Mouse (Mus musculus): Measurements from ENCODE around the gene Xrn2. TPM values are rescaled to one million over a fixed set of nuclear protein-coding genes. Genes with fewer than 3 reads are reported as not detected.

Xrn2 gene
- polyA plus RNA-seq (2014; fragmentation: Nextera tagmentation; extraction: Ambion mirVana) = 108 and 110 TPM in 2 replicates

GRCm38 (mm10) chr2:147012623-147013184 is at the start of gene Xrn2:
Xrn2 (plus strand) TSS chr2:147012996.
- H3K9ac ChIP-seq (ENCODE audit: low read length) = peak within 1 kb of the TSS; percentile 88
- peak; percentile 96 for DNase-seq (ENCODE audit: low spot score)
- no peaks in the 10 kb centered on the region for H3K27me3 ChIP-seq (ENCODE audit: control insufficient read depth, insufficient read depth, low read length)
- peak within 1 kb of the TSS; percentile 59 for H3K4me3 ChIP-seq (ENCODE audit: low read depth, low read length)
- H3K4me1 ChIP-seq (ENCODE audit: control insufficient read depth, insufficient read depth, low read length) = 0 out of 2 replicates have a peak, but pooled peaks cover 4% of the 10 kb centered on the region
- WGBS = 1% methylated on average over 37 of the region's 37 CpGs
- ATAC-seq (ENCODE audit: insufficient read depth, low FRiP score, low TSS enrichment) = peak; percentile 97
- H3K36me3 ChIP-seq (ENCODE audit: control insufficient read depth, insufficient read depth, low read length) = no peaks in the 10 kb centered on the region; the same call in 1 of the 2 replicates
- H3K27ac ChIP-seq (ENCODE audit: low read depth, low read length) = peak within 1 kb of the TSS; percentile 97
- H3K9me3 ChIP-seq (ENCODE audit: control insufficient read depth, low read length) = no peaks in the 10 kb centered on the region
- peak within 1 kb of the TSS; percentile 69 for H3K4me2 ChIP-seq (ENCODE audit: low read depth)

- H3K27ac ChIP-seq (ENCODE audit: low read depth, low read length) = no peak overlapping the region
- no peaks in the 10 kb centered on the region for H3K9me3 ChIP-seq (ENCODE audit: control insufficient read depth, low read length)
- WGBS = 81% methylated on average over 3 of the region's 3 CpGs
- no peak for ATAC-seq (ENCODE audit: insufficient read depth, low FRiP score, low TSS enrichment)
- H3K36me3 ChIP-seq (ENCODE audit: control insufficient read depth, insufficient read depth, low read length) = no peaks in the 10 kb centered on the region
- H3K27me3 ChIP-seq (ENCODE audit: control insufficient read depth, insufficient read depth, low read length) = no peaks in the 10 kb centered on the region
- H3K9ac ChIP-seq (ENCODE audit: low read length) = no peak overlapping the region
- no peak overlapping the region for H3K4me3 ChIP-seq (ENCODE audit: low read depth, low read length)
- no peak for DNase-seq (ENCODE audit: low spot score)
- H3K4me2 ChIP-seq (ENCODE audit: low read depth) = no peak overlapping the region
- H3K4me1 ChIP-seq (ENCODE audit: control insufficient read depth, insufficient read depth, low read length) = no peaks in the 10 kb centered on the region
Observed at GRCm38 (mm10) chr2:146975024-146975423, 37.8 kb upstream of the Xrn2 start.

GRCm38 (mm10) chr2:146975453-146976028 is 37.3 kb upstream of the Xrn2 start:
- ATAC-seq (ENCODE audit: insufficient read depth, low FRiP score, low TSS enrichment) (no peak), DNase-seq (ENCODE audit: low spot score) (no peak)
- Histone ChIP-seq H3K27me3 (ENCODE audit: control insufficient read depth, insufficient read depth, low read length) (no peaks in the 10 kb centered on the region), H3K4me2 (ENCODE audit: low read depth) (no peak overlapping the region), H3K4me3 (ENCODE audit: low read depth, low read length) (no peak overlapping the region), H3K9ac (ENCODE audit: low read length) (no peak overlapping the region), H3K9me3 (ENCODE audit: control insufficient read depth, low read length) (no peaks in the 10 kb centered on the region), H3K27ac (ENCODE audit: low read depth, low read length) (no peak overlapping the region), H3K4me1 (ENCODE audit: control insufficient read depth, insufficient read depth, low read length) (no peaks in the 10 kb centered on the region), H3K36me3 (ENCODE audit: control insufficient read depth, insufficient read depth, low read length) (no peaks in the 10 kb centered on the region)
- 72% methylated on average over 3 of the region's 3 CpGs for WGBS

GRCm38 (mm10) chr2:146982786-146983185 is 30.0 kb upstream of the Xrn2 start:
- no peak for ATAC-seq (ENCODE audit: insufficient read depth, low FRiP score, low TSS enrichment)
- no peaks in the 10 kb centered on the region for H3K9me3 ChIP-seq (ENCODE audit: control insufficient read depth, low read length)
- H3K27ac ChIP-seq (ENCODE audit: low read depth, low read length) = no peak overlapping the region
- H3K4me3 ChIP-seq (ENCODE audit: low read depth, low read length) = no peak overlapping the region
- no peaks in the 10 kb centered on the region for H3K36me3 ChIP-seq (ENCODE audit: control insufficient read depth, insufficient read depth, low read length)
- no peaks in the 10 kb centered on the region for H3K4me1 ChIP-seq (ENCODE audit: control insufficient read depth, insufficient read depth, low read length)
- H3K27me3 ChIP-seq (ENCODE audit: control insufficient read depth, insufficient read depth, low read length) = no peaks in the 10 kb centered on the region
- H3K9ac ChIP-seq (ENCODE audit: low read length) = no peak overlapping the region
- WGBS = 97% methylated on average over 2 of the region's 2 CpGs
- no peak for DNase-seq (ENCODE audit: low spot score)
- H3K4me2 ChIP-seq (ENCODE audit: low read depth) = no peak overlapping the region

GRCm38 (mm10) chr2:146984831-146985230 is 28.0 kb upstream of the Xrn2 start:
- Histone ChIP-seq H3K27me3 (ENCODE audit: control insufficient read depth, insufficient read depth, low read length) (no peaks in the 10 kb centered on the region), H3K36me3 (ENCODE audit: control insufficient read depth, insufficient read depth, low read length) (no peaks in the 10 kb centered on the region), H3K4me3 (ENCODE audit: low read depth, low read length) (no peak overlapping the region), H3K9ac (ENCODE audit: low read length) (no peak overlapping the region), H3K4me2 (ENCODE audit: low read depth) (no peak overlapping the region), H3K27ac (ENCODE audit: low read depth, low read length) (no peak overlapping the region), H3K9me3 (ENCODE audit: control insufficient read depth, low read length) (no peaks in the 10 kb centered on the region), H3K4me1 (ENCODE audit: control insufficient read depth, insufficient read depth, low read length) (no peaks in the 10 kb centered on the region)
- 98% methylated on average over 2 of the region's 2 CpGs for WGBS
- DNase-seq (ENCODE audit: low spot score) (no peak), ATAC-seq (ENCODE audit: insufficient read depth, low FRiP score, low TSS enrichment) (no peak)

GRCm38 (mm10) chr2:146985807-146986206 is 27.0 kb upstream of the Xrn2 start:
- no peaks in the 10 kb centered on the region for H3K36me3 ChIP-seq (ENCODE audit: control insufficient read depth, insufficient read depth, low read length)
- ATAC-seq (ENCODE audit: insufficient read depth, low FRiP score, low TSS enrichment) = no peak
- H3K27ac ChIP-seq (ENCODE audit: low read depth, low read length) = no peak overlapping the region
- WGBS = 74% methylated on average over 1 of the region's 1 CpGs
- no peaks in the 10 kb centered on the region for H3K4me1 ChIP-seq (ENCODE audit: control insufficient read depth, insufficient read depth, low read length)
- no peaks in the 10 kb centered on the region for H3K27me3 ChIP-seq (ENCODE audit: control insufficient read depth, insufficient read depth, low read length)
- H3K4me3 ChIP-seq (ENCODE audit: low read depth, low read length) = no peak overlapping the region
- no peaks in the 10 kb centered on the region for H3K9me3 ChIP-seq (ENCODE audit: control insufficient read depth, low read length)
- no peak overlapping the region for H3K9ac ChIP-seq (ENCODE audit: low read length)
- no peak for DNase-seq (ENCODE audit: low spot score)
- H3K4me2 ChIP-seq (ENCODE audit: low read depth) = no peak overlapping the region

- H3K4me1 ChIP-seq (ENCODE audit: control insufficient read depth, insufficient read depth, low read length) = no peaks in the 10 kb centered on the region
Observed at GRCm38 (mm10) chr2:146986429-146986828, 26.4 kb upstream of the Xrn2 start.

GRCm38 (mm10) chr2:147007265-147007664 is 5.5 kb upstream of the Xrn2 start:
- ATAC-seq (ENCODE audit: insufficient read depth, low FRiP score, low TSS enrichment) = no peak
- no peak for DNase-seq (ENCODE audit: low spot score)
- no peaks in the 10 kb centered on the region for H3K27me3 ChIP-seq (ENCODE audit: control insufficient read depth, insufficient read depth, low read length)
- WGBS = 96% methylated on average over 2 of the region's 2 CpGs
- no peak overlapping the region for H3K27ac ChIP-seq (ENCODE audit: low read depth, low read length)
- H3K36me3 ChIP-seq (ENCODE audit: control insufficient read depth, insufficient read depth, low read length) = no peaks in the 10 kb centered on the region
- 0 out of 2 replicates have a peak, but pooled peaks cover 4% of the 10 kb centered on the region for H3K4me1 ChIP-seq (ENCODE audit: control insufficient read depth, insufficient read depth, low read length)
- no peak overlapping the region for H3K4me2 ChIP-seq (ENCODE audit: low read depth)
- no peak overlapping the region for H3K4me3 ChIP-seq (ENCODE audit: low read depth, low read length)
- H3K9ac ChIP-seq (ENCODE audit: low read length) = no peak overlapping the region
- H3K9me3 ChIP-seq (ENCODE audit: control insufficient read depth, low read length) = no peaks in the 10 kb centered on the region

More at GRCm38 (mm10) chr2:146986429-146986828, 26.4 kb upstream of the Xrn2 start:
- Histone ChIP-seq H3K27ac (ENCODE audit: low read depth, low read length) (no peak overlapping the region), H3K36me3 (ENCODE audit: control insufficient read depth, insufficient read depth, low read length) (no peaks in the 10 kb centered on the region), H3K4me2 (ENCODE audit: low read depth) (no peak overlapping the region), H3K4me3 (ENCODE audit: low read depth, low read length) (no peak overlapping the region), H3K27me3 (ENCODE audit: control insufficient read depth, insufficient read depth, low read length) (no peaks in the 10 kb centered on the region), H3K9me3 (ENCODE audit: control insufficient read depth, low read length) (no peaks in the 10 kb centered on the region), H3K9ac (ENCODE audit: low read length) (no peak overlapping the region)
- ATAC-seq (ENCODE audit: insufficient read depth, low FRiP score, low TSS enrichment) (no peak), DNase-seq (ENCODE audit: low spot score) (no peak)

- Histone ChIP-seq H3K9me3 (ENCODE audit: control insufficient read depth, low read length) (no peaks in the 10 kb centered on the region), H3K4me2 (ENCODE audit: low read depth) (no peak overlapping the region), H3K27ac (ENCODE audit: low read depth, low read length) (no peak overlapping the region), H3K9ac (ENCODE audit: low read length) (no peak overlapping the region), H3K36me3 (ENCODE audit: control insufficient read depth, insufficient read depth, low read length) (no peaks in the 10 kb centered on the region), H3K27me3 (ENCODE audit: control insufficient read depth, insufficient read depth, low read length) (no peaks in the 10 kb centered on the region), H3K4me1 (ENCODE audit: control insufficient read depth, insufficient read depth, low read length) (0 out of 2 replicates have a peak, but pooled peaks cover 4% of the 10 kb centered on the region), H3K4me3 (ENCODE audit: low read depth, low read length) (no peak overlapping the region)
- ATAC-seq (ENCODE audit: insufficient read depth, low FRiP score, low TSS enrichment) (no peak), DNase-seq (ENCODE audit: low spot score) (no peak)
Observed at GRCm38 (mm10) chr2:147009084-147009483, 3.7 kb upstream of the Xrn2 start.

All from neural tube, embryonic 11.5 days (tissue).